Mouse (Mus musculus) forebrain, embryonic 14.5 days (tissue): ENCODE measurements around the gene Kalrn. TPM values are rescaled to one million over a fixed set of nuclear protein-coding genes. Genes with fewer than 3 reads are reported as not detected.

ENCODE experiments used
- ATAC-seq: fragments of 200-750 bp; cut with Nextera tagmentation; 2 replicates; pipeline ENCODE4 v1.8.0; 2017; ENCODE audit warnings: mild to moderate bottlenecking, moderate library complexity
- DNase-seq: peaks from one replicate; pipeline ENCODE4 v3.0.0-alpha.2; 2015; ENCODE audit warnings: low spot score
- H3K27ac ChIP-seq: fragments of 300-500 bp; sonication (generic); 2 replicates; pipeline ENCODE4 v1.5.1; 2014; ENCODE audit warnings: low read depth, mild to moderate bottlenecking, control low read depth, low read length, moderate library complexity
- H3K27me3 ChIP-seq: fragments of 300-500 bp; sonication (generic); replicated peaks from 2 replicates; pipeline ENCODE4 v1.6.1; 2014; ENCODE audit warnings: low read length, control low read depth, mixed read lengths; ENCODE audit not compliant: control insufficient read depth, insufficient read depth
- H3K36me3 ChIP-seq: fragments of 300-500 bp; sonication (generic); 2 replicates; pipeline ENCODE4 v1.6.1; 2014; ENCODE audit warnings: low read length, control low read depth; ENCODE audit not compliant: control insufficient read depth, insufficient read depth
- H3K4me1 ChIP-seq: fragments of 300-500 bp; sonication (generic); 2 replicates; pipeline ENCODE4 v1.6.1; 2014; ENCODE audit warnings: antibody characterized with exemption, low read length, control low read depth; ENCODE audit not compliant: control insufficient read depth, insufficient read depth
- H3K4me2 ChIP-seq: fragments of 300-500 bp; sonication (generic); 2 replicates; pipeline ENCODE4 v1.6.1; 2014; ENCODE audit warnings: mild to moderate bottlenecking, control low read depth, low read length
- H3K4me3 ChIP-seq: fragments of 300-500 bp; sonication (generic); 2 replicates; pipeline ENCODE4 v1.5.1; 2014; ENCODE audit warnings: low read depth, low read length, control low read depth
- H3K9ac ChIP-seq: fragments of 300-500 bp; sonication (generic); 2 replicates; pipeline ENCODE4 v1.6.1; 2014; ENCODE audit warnings: mild to moderate bottlenecking, low read length, control low read depth, moderate library complexity
- H3K9me3 ChIP-seq: fragments of 300-500 bp; sonication (generic); replicated peaks from 2 replicates; pipeline ENCODE4 v1.6.1; 2016; ENCODE audit warnings: low read length, control low read depth, mixed read lengths; ENCODE audit not compliant: control insufficient read depth
- WGBS: fragments of 180-500 bp; shearing (Covaris S2); extraction: QIAGEN DNeasy Blood & Tissue Kit; methylation state at CpG from one replicate; pipeline ENCODE4 v1.1.7; 2014; 5-methylcytosine and 5-hydroxymethylcytosine counted together
- polyA plus RNA-seq: library from polyadenylated mRNA; unstranded; fragments of >200 nt; fragmentation: Nextera tagmentation; extraction: Ambion mirVana; gene quantifications from 2 replicates; pipeline ENCODE4 v1.2.1, GENCODE M21; 2014

Gene Kalrn
- polyA plus RNA-seq, 1 experiment from 2014 or later: 19.7 TPM

DNA sequence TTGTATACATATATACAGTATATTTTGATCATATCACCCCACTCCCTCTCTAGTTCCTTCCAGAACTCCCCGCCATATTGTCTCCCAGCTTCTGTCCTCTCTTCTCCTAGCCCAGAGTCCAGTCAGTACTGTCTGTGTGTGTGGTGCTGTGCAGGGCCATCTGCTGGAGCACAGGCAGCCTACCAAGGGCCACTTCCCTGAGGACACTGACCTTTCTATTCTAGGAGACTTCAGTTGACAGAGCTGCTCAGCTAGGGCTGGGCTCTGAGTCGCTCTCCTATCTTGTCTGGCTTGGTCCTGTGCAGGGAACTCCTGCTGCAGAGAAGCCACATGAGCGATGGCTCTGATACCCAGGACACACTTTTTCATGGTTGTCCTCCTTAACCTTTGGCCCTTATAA lies 577.8 kb downstream of the Kalrn start:
- Histone ChIP-seq H3K9ac (no peak overlapping the region), H3K27ac (no peak overlapping the region), H3K4me2 (no peak overlapping the region), H3K9me3 (no peaks in the 10 kb centered on the region), H3K27me3 (no peaks in the 10 kb centered on the region), H3K4me3 (no peak overlapping the region), H3K4me1 (no peaks in the 10 kb centered on the region), H3K36me3 (no peaks in the 10 kb centered on the region)
- DNase-seq (no peak), ATAC-seq (no peak)
- WGBS: 90% methylated on average over 3 of the region's 3 CpGs

DNA sequence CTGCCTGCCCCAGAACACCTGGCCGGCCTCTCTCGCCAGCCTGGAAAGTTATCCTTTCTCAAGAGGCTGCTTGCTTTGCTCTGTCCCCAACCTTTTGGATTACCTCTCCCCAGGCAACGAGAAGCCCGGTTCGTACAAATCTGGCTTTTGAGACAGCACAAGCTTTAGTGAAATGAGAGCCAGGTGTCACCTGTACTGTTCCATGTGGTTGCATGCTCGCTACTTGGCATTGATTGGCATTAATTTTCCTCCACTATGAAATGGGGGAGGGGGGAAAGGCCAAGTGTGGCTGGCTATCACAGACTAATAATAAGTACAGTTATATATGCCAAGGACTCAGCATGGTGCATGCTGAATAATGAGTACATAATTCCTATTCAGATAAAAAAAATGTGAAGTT lies 579.0 kb downstream of the Kalrn start:
- no peaks in the 10 kb centered on the region for H3K9me3 ChIP-seq
- ATAC-seq (no peak), DNase-seq (peak; percentile 10)
- no peaks in the 10 kb centered on the region for H3K4me1 ChIP-seq
- H3K27me3 ChIP-seq: no peaks in the 10 kb centered on the region
- H3K27ac ChIP-seq: no peak overlapping the region
- no peak overlapping the region for H3K4me3 ChIP-seq
- H3K4me2 ChIP-seq: no peak overlapping the region
- no peaks in the 10 kb centered on the region for H3K36me3 ChIP-seq
- no peak overlapping the region for H3K9ac ChIP-seq
- 77% methylated on average over 6 of the region's 6 CpGs for WGBS

DNA sequence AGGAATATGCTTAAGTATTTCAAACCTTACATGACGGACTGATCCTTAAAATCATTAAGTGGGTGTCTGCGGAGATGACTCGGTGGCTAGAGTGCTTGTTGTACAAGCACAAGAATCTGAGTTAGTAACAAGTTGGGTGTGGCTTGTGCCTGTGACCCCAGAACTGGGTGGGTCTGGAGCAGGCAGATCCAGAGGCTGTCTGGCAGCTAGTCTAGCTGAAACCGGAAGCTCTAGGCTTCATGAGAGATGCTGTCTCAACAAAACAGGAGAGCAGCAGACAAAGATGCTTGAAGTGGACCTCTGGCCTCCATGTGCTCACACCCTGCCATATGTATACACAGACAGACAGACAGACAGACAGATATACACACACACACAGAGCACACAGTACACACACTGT lies 582.6 kb downstream of the Kalrn start:
- WGBS: 84% methylated on average over 4 of the region's 4 CpGs

DNA sequence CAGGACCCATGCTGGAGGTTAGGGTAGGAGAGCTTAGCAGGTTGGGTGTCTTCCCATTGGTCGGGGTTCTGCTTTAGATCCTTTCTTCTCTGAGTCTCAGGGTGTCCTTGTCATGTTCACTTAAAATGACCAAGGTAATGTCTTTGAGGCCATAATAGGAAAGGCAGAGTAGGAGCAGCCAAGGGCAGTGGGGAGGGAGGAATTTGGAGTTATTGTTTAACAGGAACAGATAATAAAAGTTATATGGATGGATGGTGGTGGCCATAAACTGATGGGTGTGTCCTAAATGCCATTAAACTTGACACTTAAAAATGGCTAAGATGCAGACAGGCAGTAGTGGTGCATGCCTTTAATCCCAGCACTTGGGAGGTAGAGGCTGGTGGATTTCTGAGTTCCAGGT lies 584.2 kb downstream of the Kalrn start:
- ATAC-seq: no peak
- H3K4me2 ChIP-seq: no peak overlapping the region
- peaks cover 15% of the 10 kb centered on the region; the same call in 1 of the 2 replicates for H3K36me3 ChIP-seq
- H3K4me1 ChIP-seq: no peaks in the 10 kb centered on the region
- no peak overlapping the region for H3K4me3 ChIP-seq
- DNase-seq: no peak
- no peaks in the 10 kb centered on the region for H3K9me3 ChIP-seq
- no peaks in the 10 kb centered on the region for H3K27me3 ChIP-seq
- H3K9ac ChIP-seq: no peak overlapping the region
- WGBS: 94% methylated on average over 1 of the region's 1 CpGs
- H3K27ac ChIP-seq: no peak overlapping the region

More for the DNA sequence above, 582.6 kb downstream of the Kalrn start:
- ATAC-seq (no peak), DNase-seq (no peak)
- Histone ChIP-seq H3K9ac (no peak overlapping the region), H3K27ac (no peak overlapping the region), H3K4me3 (no peak overlapping the region), H3K9me3 (no peaks in the 10 kb centered on the region), H3K4me1 (no peaks in the 10 kb centered on the region), H3K27me3 (no peaks in the 10 kb centered on the region), H3K4me2 (no peak overlapping the region), H3K36me3 (peaks cover 14% of the 10 kb centered on the region; the same call in 1 of the 2 replicates)

DNA sequence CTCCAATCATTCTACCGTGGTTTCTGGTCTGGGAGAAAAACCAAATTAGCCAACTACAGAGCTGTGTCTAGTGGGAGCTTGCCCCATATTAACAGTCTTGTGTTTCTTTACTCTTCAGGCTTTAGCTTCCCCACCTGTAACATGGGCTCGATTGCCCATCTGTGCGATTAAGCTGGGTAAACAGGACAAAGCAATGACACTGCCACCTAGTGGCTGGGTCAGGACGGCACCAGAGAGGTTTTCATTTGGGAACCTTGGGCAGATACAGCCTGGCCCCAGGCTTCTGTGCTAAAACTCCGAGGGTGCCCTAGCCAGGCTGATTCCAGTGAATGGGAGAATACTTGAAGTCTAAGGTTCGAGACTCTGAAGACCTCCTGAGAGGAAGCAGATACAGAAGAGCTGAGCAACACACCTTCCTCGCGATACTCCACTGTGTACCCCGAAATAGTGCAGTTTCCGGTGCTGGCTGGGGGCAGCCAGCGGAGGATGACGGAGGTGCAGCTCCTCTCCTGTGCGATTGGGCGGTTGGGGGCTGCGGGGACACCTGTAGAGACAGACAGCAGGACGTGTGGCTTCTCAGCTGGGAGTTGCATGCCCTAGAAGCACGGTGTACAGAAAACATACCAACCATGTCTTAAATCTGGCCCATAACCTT lies 584.8 kb downstream of the Kalrn start:
- no peaks in the 10 kb centered on the region for H3K9me3 ChIP-seq
- ATAC-seq (no peak), DNase-seq (peak; percentile 57)
- H3K4me1 ChIP-seq: no peaks in the 10 kb centered on the region
- H3K27me3 ChIP-seq: no peaks in the 10 kb centered on the region
- no peak overlapping the region for H3K4me3 ChIP-seq
- no peak overlapping the region for H3K27ac ChIP-seq
- H3K4me2 ChIP-seq: no peak overlapping the region
- H3K36me3 ChIP-seq: peaks cover 15% of the 10 kb centered on the region; the same call in 1 of the 2 replicates
- 73% methylated on average over 17 of the region's 17 CpGs for WGBS
- H3K9ac ChIP-seq: no peak overlapping the region

- 92% methylated on average over 7 of the region's 7 CpGs for WGBS
- H3K36me3 ChIP-seq: peaks cover 20% of the 10 kb centered on the region; the same call in 1 of the 2 replicates
- H3K27ac ChIP-seq: no peak overlapping the region
- H3K27me3 ChIP-seq: no peaks in the 10 kb centered on the region
- ATAC-seq (no peak), DNase-seq (no peak)
- no peak overlapping the region for H3K4me2 ChIP-seq
- no peak overlapping the region for H3K4me3 ChIP-seq
- H3K4me1 ChIP-seq: no peaks in the 10 kb centered on the region
- H3K9me3 ChIP-seq: no peaks in the 10 kb centered on the region
- no peak overlapping the region for H3K9ac ChIP-seq
Observed at GRCm38 (mm10) chr16:33986993-33987392, 586.3 kb downstream of the Kalrn start.

GRCm38 (mm10) chr16:33985372-33985771 lies 588.0 kb downstream of the Kalrn start:
- H3K4me2 ChIP-seq: no peak overlapping the region
- H3K36me3 ChIP-seq: peaks cover 28% of the 10 kb centered on the region
- no peak overlapping the region for H3K9ac ChIP-seq
- H3K4me1 ChIP-seq: no peaks in the 10 kb centered on the region
- ATAC-seq (no peak), DNase-seq (no peak)
- no peak overlapping the region for H3K4me3 ChIP-seq
- no peaks in the 10 kb centered on the region for H3K9me3 ChIP-seq
- H3K27me3 ChIP-seq: no peaks in the 10 kb centered on the region
- no peak overlapping the region for H3K27ac ChIP-seq
- 95% methylated on average over 6 of the region's 6 CpGs for whole genome bisulfite sequencing

DNA sequence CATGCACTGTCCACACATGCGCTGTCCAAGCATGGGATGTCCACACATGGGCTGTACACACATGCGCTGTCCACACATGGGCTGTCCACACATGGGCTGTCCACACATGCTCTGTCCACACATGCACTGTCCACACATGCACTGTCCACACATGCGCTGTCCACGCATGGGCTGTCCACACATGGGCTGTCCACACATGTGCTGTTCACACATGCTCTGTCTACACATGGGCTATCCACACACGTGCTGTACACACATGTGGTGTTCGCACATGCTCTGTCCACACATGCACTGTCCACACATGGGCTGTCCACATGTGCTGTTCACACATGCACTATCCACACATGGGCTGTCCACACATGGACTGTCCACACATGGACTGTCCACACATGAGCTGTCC lies 589.6 kb downstream of the Kalrn start:
- H3K4me2 ChIP-seq: no peak overlapping the region

GRCm38 (mm10) chr16:33979855-33980254 lies 593.5 kb downstream of the Kalrn start:
- no peak for ATAC-seq
- H3K4me1 ChIP-seq: no peaks in the 10 kb centered on the region
- no peak overlapping the region for H3K27ac ChIP-seq
- no peak overlapping the region for H3K4me3 ChIP-seq
- no peak overlapping the region for H3K9ac ChIP-seq
- peaks cover 35% of the 10 kb centered on the region for H3K36me3 ChIP-seq
- WGBS: 53% methylated on average over 2 of the region's 2 CpGs
- H3K9me3 ChIP-seq: no peaks in the 10 kb centered on the region
- no peaks in the 10 kb centered on the region for H3K27me3 ChIP-seq
- H3K4me2 ChIP-seq: no peak overlapping the region
- DNase-seq: no peak

More for the DNA sequence above, 589.6 kb downstream of the Kalrn start:
- H3K9ac ChIP-seq: no peak overlapping the region
- H3K9me3 ChIP-seq: no peaks in the 10 kb centered on the region
- no peak for ATAC-seq
- WGBS: 95% methylated on average over 6 of the region's 6 CpGs
- H3K4me1 ChIP-seq: no peaks in the 10 kb centered on the region
- H3K36me3 ChIP-seq: peaks cover 31% of the 10 kb centered on the region
- no peak overlapping the region for H3K4me3 ChIP-seq
- no peak for DNase-seq
- H3K27me3 ChIP-seq: no peaks in the 10 kb centered on the region
- H3K27ac ChIP-seq: no peak overlapping the region
